Mouse (Mus musculus) intestine, postnatal 0 days (tissue): Measurements from ENCODE around the gene Slc39a13. TPM values are rescaled to one million over a fixed set of nuclear protein-coding genes. Genes with fewer than 3 reads are reported as not detected.
A peak's percentile ranks its signal among the peaks of the same experiment; 100 is the strongest.
"Not testable (repeated sequence)": the region's sequence is repeated elsewhere in the genome, so short reads cannot be mapped to it uniquely, and the experiment has no call there.

Experiments
- ATAC-seq: fragments of 200-750 bp; cut with Nextera tagmentation; 2 replicates; pipeline ENCODE4 v1.8.0; 2017; ENCODE audit warnings: mild to moderate bottlenecking, moderate TSS enrichment, moderate library complexity
- H3K27ac ChIP-seq: fragments of 300-500 bp; sonication (generic); 2 replicates; pipeline ENCODE4 v1.5.1; 2014; ENCODE audit warnings: mild to moderate bottlenecking, low read depth, low read length, moderate library complexity
- H3K27me3 ChIP-seq: fragments of 300-500 bp; sonication (generic); replicated peaks from 2 replicates; pipeline ENCODE4 v1.6.1; 2014; ENCODE audit warnings: low read length, mixed read lengths; ENCODE audit not compliant: control insufficient read depth, insufficient read depth
- H3K36me3 ChIP-seq: fragments of 300-500 bp; sonication (generic); 2 replicates; pipeline ENCODE4 v1.6.1; 2014; ENCODE audit warnings: mild to moderate bottlenecking, moderate library complexity; ENCODE audit not compliant: control insufficient read depth, insufficient read depth
- H3K4me1 ChIP-seq: fragments of 300-500 bp; sonication (generic); replicated peaks from 2 replicates; pipeline ENCODE4 v1.6.1; 2014; ENCODE audit warnings: antibody characterized with exemption, low read length, mixed read lengths; ENCODE audit not compliant: control insufficient read depth, insufficient read depth
- H3K4me2 ChIP-seq: fragments of 300-500 bp; sonication (generic); replicated peaks from 2 replicates; pipeline ENCODE4 v1.6.1; 2014; ENCODE audit warnings: low read depth, mild to moderate bottlenecking, moderate library complexity
- H3K4me3 ChIP-seq: fragments of 300-500 bp; sonication (generic); 2 replicates; pipeline ENCODE4 v1.5.1; 2014; ENCODE audit warnings: low read depth, low read length
- H3K9ac ChIP-seq: fragments of 300-500 bp; sonication (generic); 2 replicates; pipeline ENCODE4 v1.6.1; 2014; ENCODE audit warnings: mild to moderate bottlenecking, low read depth, low read length
- H3K9me3 ChIP-seq: fragments of 300-500 bp; sonication (generic); 2 replicates; pipeline ENCODE4 v1.6.1; 2016; ENCODE audit warnings: mixed run types; ENCODE audit not compliant: control insufficient read depth
- CTCF ChIP-seq: sonication (generic); IDR thresholded peaks from 2 replicates; pipeline ENCODE4 v1.5.1; 2016; ENCODE audit warnings: low read depth, mild to moderate bottlenecking, control low read depth, antibody characterized with exemption, moderate library complexity
- WGBS: fragments of 180-500 bp; shearing (Covaris S2); extraction: QIAGEN DNeasy Blood & Tissue Kit; methylation state at CpG from one replicate; pipeline ENCODE4 v1.1.7; 2014; 5-methylcytosine and 5-hydroxymethylcytosine counted together
- polyA plus RNA-seq: library from polyadenylated mRNA; unstranded; fragments of >200 nt; fragmentation: Nextera tagmentation; extraction: Ambion mirVana; gene quantifications from 2 replicates; pipeline ENCODE4 v1.2.1, GENCODE M21; 2015

Gene Slc39a13
- polyA plus RNA-seq, 1 experiment from 2014 or later = 15.0 TPM

- Histone ChIP-seq H3K9me3 (no peaks in the 10 kb centered on the region), H3K4me1 (peaks cover 6% of the 10 kb centered on the region), H3K4me2 (peak within 1 kb of the TSS; percentile 72), H3K27ac (peak within 1 kb of the TSS; percentile 70), H3K27me3 (no peaks in the 10 kb centered on the region), H3K36me3 (peaks cover 37% of the 10 kb centered on the region), H3K9ac (peak within 1 kb of the TSS; percentile 79), H3K4me3 (peak within 1 kb of the TSS; percentile 85)
- ATAC-seq = peak; percentile 99
- under 1% methylated on average over 40 of the region's 40 CpGs for WGBS
- no peak for TF ChIP-seq CTCF
Observed at GRCm38 (mm10) chr2:91053934-91054382, 16.3 kb downstream of the Slc39a13 start, which contains the start of gene Psmc3. Psmc3 (plus strand) TSS chr2:91054009.

GRCm38 (mm10) chr2:91053181-91053933 is 16.9 kb downstream of the Slc39a13 start:
- under 1% methylated on average over 6 of the region's 6 CpGs for WGBS
- Histone ChIP-seq H3K27ac (no peak overlapping the region), H3K9me3 (no peaks in the 10 kb centered on the region), H3K27me3 (no peaks in the 10 kb centered on the region), H3K4me2 (peak overlapping the region; percentile 72), H3K4me3 (peak overlapping the region; percentile 85), H3K9ac (peak overlapping the region; percentile 79; the same call in 1 of the 2 replicates), H3K4me1 (peaks cover 6% of the 10 kb centered on the region), H3K36me3 (peaks cover 31% of the 10 kb centered on the region)
- ATAC-seq = peak; percentile 14
- TF ChIP-seq CTCF = no peak

- Histone ChIP-seq H3K4me2 (no peak overlapping the region), H3K4me1 (peaks cover 6% of the 10 kb centered on the region), H3K4me3 (no peak overlapping the region), H3K36me3 (peaks cover 25% of the 10 kb centered on the region), H3K27ac (no peak overlapping the region), H3K9me3 (no peaks in the 10 kb centered on the region), H3K9ac (no peak overlapping the region), H3K27me3 (no peaks in the 10 kb centered on the region)
- TF ChIP-seq CTCF = peak; percentile 32; the same call in 1 of the 2 replicates
- ATAC-seq = no peak
- 45% methylated on average over 2 of the region's 2 CpGs for WGBS
Observed at GRCm38 (mm10) chr2:91052752-91053151, 17.5 kb downstream of the Slc39a13 start.

DNA sequence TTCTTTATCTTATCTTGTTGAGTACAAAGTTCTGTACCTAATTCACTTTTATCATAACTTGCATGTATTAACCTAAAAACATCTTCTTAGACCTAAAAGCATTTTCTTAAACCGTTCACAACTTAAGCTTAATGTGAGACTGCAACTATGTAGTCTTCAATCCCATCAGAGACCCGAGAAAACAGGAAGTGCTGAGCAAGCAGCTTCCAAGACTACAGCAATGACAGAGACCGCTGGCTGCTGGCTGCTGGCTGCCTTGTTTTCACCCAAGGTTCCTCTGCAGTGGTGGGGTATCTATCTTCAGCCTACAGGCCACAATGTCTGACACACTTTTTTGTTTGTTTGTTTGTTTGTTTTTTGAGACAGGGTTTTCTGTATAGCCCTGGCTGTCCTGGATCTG is 18.3 kb downstream of the Slc39a13 start:
- Histone ChIP-seq H3K4me1 (peaks cover 6% of the 10 kb centered on the region), H3K27me3 (no peaks in the 10 kb centered on the region), H3K4me2 (no peak overlapping the region), H3K27ac (no peak overlapping the region), H3K9ac (no peak overlapping the region), H3K36me3 (peaks cover 17% of the 10 kb centered on the region), H3K4me3 (no peak overlapping the region), H3K9me3 (no peaks in the 10 kb centered on the region)
- 63% methylated on average over 3 of the region's 3 CpGs for WGBS
- TF ChIP-seq CTCF = no peak
- ATAC-seq = no peak

DNA sequence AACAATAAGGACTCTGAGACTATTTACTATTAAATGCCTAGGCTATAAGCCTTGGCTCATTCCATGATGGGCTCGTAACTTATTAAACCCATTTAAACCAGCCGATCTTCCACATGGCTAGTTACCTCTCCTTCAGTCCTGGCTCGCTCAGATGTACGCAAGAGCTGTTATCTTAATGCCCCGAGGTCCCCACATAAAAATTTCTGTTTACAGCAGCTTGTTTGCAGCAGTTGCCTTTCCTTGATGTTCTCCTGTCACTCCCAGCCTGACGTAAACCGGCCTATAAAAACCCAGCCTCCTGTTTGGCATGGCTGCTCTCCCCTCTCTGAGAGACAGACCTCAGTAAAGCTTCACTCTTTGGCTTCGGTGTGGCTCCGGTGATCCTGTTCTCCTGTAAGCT is 22.9 kb downstream of the Slc39a13 start:
- H3K27me3 ChIP-seq = no peaks in the 10 kb centered on the region
- ATAC-seq = no peak
- H3K4me1 ChIP-seq = no peaks in the 10 kb centered on the region
- H3K27ac ChIP-seq = no peak overlapping the region
- WGBS = 64% methylated on average over 9 of the region's 9 CpGs
- no peaks in the 10 kb centered on the region for H3K9me3 ChIP-seq
- no peak overlapping the region for H3K4me2 ChIP-seq
- TF ChIP-seq CTCF = no peak
- H3K36me3 ChIP-seq = no peaks in the 10 kb centered on the region
- no peak overlapping the region for H3K4me3 ChIP-seq
- no peak overlapping the region for H3K9ac ChIP-seq

- 79% methylated on average over 1 of the region's 1 CpGs for WGBS
- H3K4me1 ChIP-seq, H3K36me3 ChIP-seq, H3K9me3 ChIP-seq, ATAC-seq, H3K27me3 ChIP-seq, H3K4me2 ChIP-seq, H3K9ac ChIP-seq, H3K27ac ChIP-seq, H3K4me3 ChIP-seq: not testable (repeated sequence)
Observed at GRCm38 (mm10) chr2:91045805-91046204, 24.4 kb downstream of the Slc39a13 start.
